Mouse (Mus musculus): Measurements from ENCODE around the gene Cd24a.

Cd24a gene

DNA sequence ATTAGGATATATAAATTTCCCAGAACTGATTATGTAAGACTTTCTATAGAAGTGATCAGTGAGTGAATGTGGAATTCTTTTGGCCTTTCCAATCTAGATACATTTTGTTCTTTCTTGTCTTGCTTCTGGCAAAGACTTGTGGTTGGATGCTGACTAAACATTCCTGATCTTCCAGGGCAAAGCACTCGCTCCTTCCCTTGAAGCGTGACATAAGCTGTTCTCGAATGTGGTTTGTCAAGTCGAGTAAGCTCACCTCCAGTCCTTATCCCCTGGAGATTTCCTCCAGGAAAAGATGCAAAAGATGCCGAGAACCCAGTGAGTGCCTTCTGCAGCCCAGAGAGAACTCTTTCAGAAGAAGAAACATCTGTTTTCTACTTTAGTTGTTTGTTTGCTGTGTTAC, 51.1 kb downstream of the Cd24a start:
- no peak for DNase-seq (ENCODE audit: low spot score)

DNA sequence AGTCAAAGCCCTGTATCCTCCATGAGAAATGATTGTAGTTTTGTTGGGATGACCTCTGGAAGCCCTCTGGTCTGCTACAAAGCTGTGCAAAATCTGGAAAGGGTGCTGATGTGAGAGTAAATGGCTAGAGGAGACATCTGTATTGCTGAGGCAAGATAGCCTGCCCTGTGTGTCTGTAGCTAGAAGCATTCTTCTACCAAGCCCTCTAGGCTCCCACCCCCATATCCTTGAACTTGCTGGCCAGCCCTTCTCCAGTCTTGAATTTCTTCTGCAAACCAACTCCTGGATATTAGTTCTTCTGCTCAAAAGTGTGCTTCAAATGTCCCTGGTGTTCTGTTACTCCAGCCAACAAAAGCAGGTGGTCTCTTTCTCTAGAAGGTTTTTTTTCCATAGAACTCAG, 51.8 kb downstream of the Cd24a start:
- DNase-seq (ENCODE audit: low spot score) = no peak

DNA sequence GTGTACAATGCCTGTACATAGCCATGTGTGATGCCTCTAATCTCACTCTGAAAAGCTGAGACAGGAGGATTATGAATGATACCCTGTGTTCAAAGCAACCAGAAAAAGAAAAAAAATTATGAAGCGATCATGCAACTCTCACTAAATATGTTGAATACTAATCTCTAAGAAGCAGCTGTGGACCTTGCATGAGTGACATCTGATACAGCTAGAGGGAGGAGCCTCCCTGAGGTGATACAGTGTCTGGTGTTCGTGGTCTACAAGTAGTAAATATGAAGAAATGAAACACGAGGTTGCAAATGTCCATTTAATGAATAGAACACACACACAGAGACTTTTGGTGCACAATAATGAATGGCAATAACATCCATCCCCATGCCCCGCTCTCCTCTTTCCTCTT, 52.5 kb downstream of the Cd24a start:
- DNase-seq (ENCODE audit: low spot score) = no peak

DNA sequence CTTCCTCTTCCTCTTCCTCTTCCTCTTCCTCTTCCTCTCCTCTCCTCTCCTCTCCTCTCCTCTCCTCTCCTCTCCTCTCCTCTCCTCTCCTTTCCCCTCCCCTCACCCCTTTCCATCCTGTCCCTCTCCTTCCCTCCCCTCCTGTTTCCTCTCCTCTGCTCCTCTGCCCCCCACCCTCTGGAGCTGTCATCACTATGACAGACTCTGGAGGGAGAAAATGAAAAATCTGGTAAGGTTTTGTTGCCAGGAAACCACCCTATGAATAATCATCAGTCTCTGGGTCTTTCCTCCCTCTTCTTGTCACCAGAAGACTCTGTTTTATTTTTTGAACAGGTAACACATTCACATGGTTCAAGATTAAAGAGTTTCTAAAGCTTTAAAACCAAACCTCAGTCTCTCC, 53.0 kb downstream of the Cd24a start:
- DNase-seq (ENCODE audit: low spot score) = no peak

DNA sequence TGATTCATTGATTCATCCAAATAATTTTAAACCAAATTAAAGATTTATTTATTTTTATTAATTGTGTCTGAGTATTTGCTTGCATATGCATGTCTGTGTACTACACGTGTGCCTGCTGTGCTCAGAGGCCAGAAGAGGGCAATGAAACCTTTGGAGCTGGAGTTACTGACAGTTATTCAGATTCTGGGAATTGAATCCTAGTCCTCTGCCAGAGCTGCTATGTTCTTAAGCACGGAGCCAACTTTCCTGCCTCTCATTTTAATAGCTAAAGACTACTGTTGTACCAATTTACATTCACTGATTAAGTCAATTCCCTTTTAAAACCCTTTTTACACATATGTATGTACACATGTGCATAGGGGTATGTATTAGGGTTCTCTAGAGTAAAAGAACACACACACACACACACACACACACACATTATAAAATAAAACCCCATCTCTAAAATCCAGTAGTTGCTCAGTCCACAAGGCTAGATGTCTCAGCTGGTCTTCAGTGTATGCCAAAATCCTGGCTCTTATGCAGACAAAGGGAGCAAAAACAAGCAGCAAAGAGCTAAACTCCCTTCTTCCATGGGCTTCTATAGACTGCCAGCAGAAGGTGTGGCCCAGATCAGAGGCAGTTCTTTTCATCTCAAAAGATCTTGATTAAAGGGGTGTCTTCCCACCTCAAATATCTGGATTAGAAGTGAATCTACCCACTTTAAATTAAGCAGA, 53.7 kb downstream of the Cd24a start:
- no peak for DNase-seq (ENCODE audit: low spot score)

- DNase-seq (ENCODE audit: low spot score) = no peak
Observed at GRCm38 (mm10) chr10:43633117-43633516, 55.0 kb downstream of the Cd24a start.

Measured in lung, postnatal 25 days (tissue).